Mouse (Mus musculus) heart, embryonic 16.5 days (tissue): ENCODE data around the gene Hist1h2ba. TPM values are rescaled to one million over a fixed set of nuclear protein-coding genes. Genes with fewer than 3 reads are reported as not detected.
A peak's percentile ranks its signal among the peaks of the same experiment; 100 is the strongest.

Experiments used
- ATAC-seq: fragments of 200-750 bp; cut with Nextera tagmentation; replicated peaks from 2 replicates; pipeline ENCODE4 v1.8.0; 2017; ENCODE audit warnings: moderate number of reproducible peaks; ENCODE audit not compliant: insufficient read depth, low FRiP score; ENCODE audit errors: extremely low read depth
- H3K27ac ChIP-seq: fragments of 300-500 bp; sonication (generic); 2 replicates; pipeline ENCODE4 v1.5.1; 2014; ENCODE audit warnings: mild to moderate bottlenecking, low read length, control low read depth, moderate library complexity
- H3K27me3 ChIP-seq: fragments of 300-500 bp; sonication (generic); 2 replicates; pipeline ENCODE4 v1.6.1; 2014; ENCODE audit warnings: low read length, mixed read lengths; ENCODE audit not compliant: control insufficient read depth, insufficient read depth
- H3K36me3 ChIP-seq: fragments of 300-500 bp; sonication (generic); 2 replicates; pipeline ENCODE4 v1.6.1; 2014; ENCODE audit not compliant: control insufficient read depth, insufficient read depth
- H3K4me1 ChIP-seq: fragments of 300-500 bp; sonication (generic); 2 replicates; pipeline ENCODE4 v1.6.1; 2014; ENCODE audit warnings: low read length, mixed read lengths; ENCODE audit not compliant: control insufficient read depth, insufficient read depth
- H3K4me2 ChIP-seq: fragments of 300-500 bp; sonication (generic); 2 replicates; pipeline ENCODE4 v1.6.1; 2014; ENCODE audit warnings: low read depth, mild to moderate bottlenecking, control low read depth, low read length
- H3K4me3 ChIP-seq: fragments of 300-500 bp; sonication (generic); 2 replicates; pipeline ENCODE4 v1.5.1; 2014; ENCODE audit warnings: mild to moderate bottlenecking, control low read depth, low read length
- H3K9ac ChIP-seq: fragments of 300-500 bp; sonication (generic); 2 replicates; pipeline ENCODE4 v1.6.1; 2014; ENCODE audit warnings: low read length, control low read depth
- H3K9me3 ChIP-seq: fragments of 300-500 bp; sonication (generic); replicated peaks from 2 replicates; pipeline ENCODE4 v1.6.1; 2016; ENCODE audit warnings: low read length; ENCODE audit not compliant: control insufficient read depth
- WGBS: fragments of 180-500 bp; shearing (Covaris S2); extraction: QIAGEN DNeasy Blood & Tissue Kit; methylation state at CpG from one replicate; pipeline ENCODE4 v1.1.7; 2014; 5-methylcytosine and 5-hydroxymethylcytosine counted together
- polyA plus RNA-seq: library from polyadenylated mRNA; unstranded; fragments of >200 nt; fragmentation: Nextera tagmentation; extraction: Ambion mirVana; gene quantifications from 2 replicates; pipeline ENCODE4 v1.2.1, GENCODE M21; 2015

Hist1h2ba gene
- polyA plus RNA-seq, 1 experiment from 2014 or later = not detected

DNA sequence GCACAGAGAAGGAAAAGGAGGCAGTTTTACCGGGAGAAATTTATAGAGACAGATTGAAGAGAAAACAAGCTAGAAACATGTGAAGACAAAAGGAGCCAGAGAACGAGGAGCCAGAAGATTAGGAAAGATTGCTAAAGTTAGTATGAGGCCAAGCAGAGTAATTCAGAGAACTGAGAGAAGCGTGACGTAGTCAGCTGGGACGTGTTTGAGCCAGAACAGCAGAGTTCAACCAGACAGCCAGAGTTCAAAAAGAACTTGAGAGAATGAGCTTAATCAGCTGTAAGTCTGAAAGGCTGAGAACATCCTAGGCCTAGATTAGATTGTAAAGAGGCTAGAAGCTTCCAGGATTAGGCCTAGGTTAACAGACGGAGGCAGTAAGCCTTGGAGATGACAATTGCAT lies 6.3 kb upstream of the Hist1h2ba start:
- 36% methylated on average over 6 of the region's 6 CpGs for WGBS
- H3K27ac ChIP-seq = no peak overlapping the region
- ATAC-seq = no peak; the same call in 1 of the 2 replicates

DNA sequence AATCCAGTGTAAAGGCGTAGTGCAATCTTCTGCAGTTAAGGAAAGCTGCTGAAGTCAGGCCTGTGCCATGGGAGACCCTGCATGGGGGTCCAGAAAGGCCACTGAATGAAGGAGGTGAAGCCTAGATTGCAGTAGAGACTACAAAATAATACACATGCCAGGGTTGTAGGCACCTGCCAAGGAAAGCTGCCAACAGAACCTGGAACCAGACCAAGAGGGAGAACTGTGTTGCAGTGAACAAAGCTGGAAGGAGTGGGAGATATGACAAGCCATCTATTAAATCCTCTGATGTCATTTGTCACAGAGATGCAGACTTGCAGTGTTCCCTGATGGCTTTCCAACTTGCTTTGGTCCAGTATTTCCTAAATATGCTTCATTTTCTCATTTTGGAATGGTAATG lies 4.7 kb upstream of the Hist1h2ba start:
- Histone ChIP-seq H3K9ac (no peak overlapping the region), H3K36me3 (no peaks in the 10 kb centered on the region), H3K4me2 (no peak overlapping the region), H3K4me3 (no peak overlapping the region), H3K9me3 (no peaks in the 10 kb centered on the region), H3K27me3 (no peaks in the 10 kb centered on the region), H3K4me1 (no peaks in the 10 kb centered on the region), H3K27ac (no peak overlapping the region)
- 89% methylated on average over 1 of the region's 1 CpGs for WGBS
- ATAC-seq = no peak

More for the DNA sequence above, 6.3 kb upstream of the Hist1h2ba start:
- no peak overlapping the region for H3K4me2 ChIP-seq
- H3K4me3 ChIP-seq = no peak overlapping the region
- H3K4me1 ChIP-seq = no peaks in the 10 kb centered on the region
- no peaks in the 10 kb centered on the region for H3K27me3 ChIP-seq
- no peak overlapping the region for H3K9ac ChIP-seq
- H3K9me3 ChIP-seq = no peaks in the 10 kb centered on the region
- no peaks in the 10 kb centered on the region for H3K36me3 ChIP-seq

DNA sequence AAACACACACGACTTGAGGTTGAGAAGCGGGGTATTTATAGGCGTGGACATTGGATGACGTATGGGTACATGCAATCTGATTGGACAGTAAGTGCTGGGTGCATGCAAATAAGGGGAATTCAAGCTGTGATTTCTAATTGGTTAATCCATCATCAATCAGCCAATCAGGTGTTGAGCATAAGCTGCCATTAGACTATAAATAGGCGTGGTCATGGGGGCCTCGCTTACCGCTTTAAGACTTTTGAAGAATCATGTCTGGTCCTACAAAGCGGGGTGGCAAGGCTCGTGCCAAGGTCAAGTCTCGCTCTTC lies 210 bp upstream of the Hist1h2ba start, which contains the start of gene Hist1h2aa:
Gene Hist1h2aa, plus strand, starts transcription at position 252 of the 310 bp plus-strand sequence.
- no peak for ATAC-seq
- Histone ChIP-seq H3K36me3 (no peaks in the 10 kb centered on the region), H3K4me3 (no peak within 1 kb of the TSS), H3K9me3 (no peaks in the 10 kb centered on the region), H3K4me1 (no peaks in the 10 kb centered on the region), H3K9ac (no peak within 1 kb of the TSS), H3K4me2 (no peak within 1 kb of the TSS), H3K27ac (no peak within 1 kb of the TSS), H3K27me3 (no peaks in the 10 kb centered on the region)
- 91% methylated on average over 10 of the region's 10 CpGs for WGBS

DNA sequence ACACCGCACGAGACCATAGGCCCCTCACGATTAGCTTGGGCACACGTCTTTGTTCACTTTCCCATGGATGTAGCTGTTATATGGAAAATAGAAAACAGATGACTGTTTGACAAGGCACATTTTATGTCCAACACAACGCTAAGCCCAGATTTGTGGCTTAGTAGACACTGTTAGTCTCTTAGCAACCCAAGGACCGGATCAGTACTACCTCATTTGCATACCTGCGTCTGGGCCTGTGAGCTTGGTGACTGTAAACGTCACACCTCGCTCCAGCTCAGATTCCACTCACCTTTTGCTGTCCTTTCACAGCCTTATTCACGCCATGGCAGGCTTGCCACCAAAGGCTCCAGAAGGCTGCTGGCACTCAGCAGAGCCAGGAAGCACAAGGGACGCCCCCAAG lies 3.1 kb downstream of the Hist1h2ba start:
- Histone ChIP-seq H3K27ac (no peak overlapping the region), H3K9ac (no peak overlapping the region), H3K9me3 (no peaks in the 10 kb centered on the region), H3K36me3 (no peaks in the 10 kb centered on the region), H3K4me3 (no peak overlapping the region), H3K4me1 (0 out of 2 replicates have a peak, but pooled peaks cover 2% of the 10 kb centered on the region), H3K27me3 (no peaks in the 10 kb centered on the region), H3K4me2 (no peak overlapping the region)
- no peak for ATAC-seq
- 70% methylated on average over 11 of the region's 11 CpGs for whole genome bisulfite sequencing

DNA sequence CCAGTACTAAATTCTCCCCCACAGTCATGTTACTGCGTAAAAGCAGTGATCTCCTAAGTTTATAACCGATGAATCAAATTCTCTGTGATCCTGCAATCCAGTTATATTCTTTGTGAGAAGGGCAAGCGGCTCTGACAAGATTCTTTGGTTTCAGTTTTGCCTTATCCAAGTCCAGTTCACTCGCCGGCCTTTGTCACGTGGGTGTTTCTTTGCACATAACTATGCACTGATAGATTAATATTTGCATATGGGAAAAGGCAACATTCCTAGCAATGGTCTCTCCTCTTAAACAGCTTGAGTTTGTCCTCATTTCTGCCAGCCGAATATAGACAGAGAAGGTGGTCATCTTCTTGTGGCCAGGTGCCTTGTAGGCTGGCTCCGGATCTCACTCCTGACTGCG lies 3.5 kb downstream of the Hist1h2ba start:
- no peaks in the 10 kb centered on the region for H3K36me3 ChIP-seq
- H3K27ac ChIP-seq = no peak overlapping the region
- WGBS = 81% methylated on average over 9 of the region's 9 CpGs
- H3K4me2 ChIP-seq = no peak overlapping the region
- H3K27me3 ChIP-seq = no peaks in the 10 kb centered on the region
- 0 out of 2 replicates have a peak, but pooled peaks cover 2% of the 10 kb centered on the region for H3K4me1 ChIP-seq
- no peaks in the 10 kb centered on the region for H3K9me3 ChIP-seq
- no peak overlapping the region for H3K9ac ChIP-seq
- no peak overlapping the region for H3K4me3 ChIP-seq
- ATAC-seq = no peak

DNA sequence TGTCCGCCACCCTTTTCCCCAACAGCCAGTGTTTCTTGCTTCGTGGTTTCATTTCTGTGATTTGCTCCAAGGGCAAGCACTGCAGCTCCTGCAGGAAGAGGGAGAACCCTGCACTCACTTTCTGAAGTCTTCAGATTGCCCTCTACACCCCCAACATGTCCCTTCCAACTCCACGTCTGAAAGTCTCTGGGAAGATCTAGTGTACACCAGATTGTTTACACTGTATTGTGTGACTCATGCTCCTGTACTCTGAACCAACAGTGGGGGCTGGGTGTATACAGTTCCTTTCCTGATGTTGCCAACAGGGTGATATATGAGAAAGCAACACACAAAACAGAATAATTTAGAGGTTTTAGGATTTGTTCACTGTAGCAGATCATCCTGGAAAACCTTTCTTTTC lies 5.3 kb downstream of the Hist1h2ba start:
- H3K4me3 ChIP-seq = no peak overlapping the region
- WGBS = 39% methylated on average over 3 of the region's 3 CpGs
- no peak overlapping the region for H3K27ac ChIP-seq
- peak overlapping the region; percentile 26; the same call in 1 of the 2 replicates for H3K4me2 ChIP-seq
- H3K4me1 ChIP-seq = 0 out of 2 replicates have a peak, but pooled peaks cover 2% of the 10 kb centered on the region
- no peak overlapping the region for H3K9ac ChIP-seq
- no peaks in the 10 kb centered on the region for H3K27me3 ChIP-seq
- no peaks in the 10 kb centered on the region for H3K9me3 ChIP-seq
- ATAC-seq = no peak
- no peaks in the 10 kb centered on the region for H3K36me3 ChIP-seq

DNA sequence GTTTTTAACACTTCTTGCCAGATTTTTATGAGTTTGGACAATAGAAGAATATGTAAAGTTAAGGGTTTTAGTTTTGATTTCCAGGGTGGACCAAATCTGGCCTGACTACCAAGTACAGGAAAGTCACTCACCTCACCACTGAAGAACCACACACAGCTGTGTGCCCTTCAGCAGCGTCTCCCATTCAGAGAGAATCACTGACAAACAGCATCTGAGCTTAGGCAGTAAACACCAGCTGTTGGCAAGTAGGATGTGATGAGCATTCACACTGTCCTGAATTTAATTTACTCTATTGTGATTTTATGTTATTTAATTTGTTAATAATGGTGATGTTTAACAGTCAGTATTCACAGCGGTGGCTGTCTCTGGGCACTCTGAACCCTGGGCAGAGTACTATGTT lies 8.2 kb downstream of the Hist1h2ba start:
- H3K4me3 ChIP-seq = no peak overlapping the region
- H3K27me3 ChIP-seq = no peaks in the 10 kb centered on the region
- 66% methylated on average over 2 of the region's 2 CpGs for WGBS
- no peaks in the 10 kb centered on the region for H3K36me3 ChIP-seq
- no peak overlapping the region for H3K9ac ChIP-seq
- H3K27ac ChIP-seq = no peak overlapping the region
- no peaks in the 10 kb centered on the region for H3K9me3 ChIP-seq
- H3K4me1 ChIP-seq = 0 out of 2 replicates have a peak, but pooled peaks cover 2% of the 10 kb centered on the region
- no peak for ATAC-seq
- no peak overlapping the region for H3K4me2 ChIP-seq

DNA sequence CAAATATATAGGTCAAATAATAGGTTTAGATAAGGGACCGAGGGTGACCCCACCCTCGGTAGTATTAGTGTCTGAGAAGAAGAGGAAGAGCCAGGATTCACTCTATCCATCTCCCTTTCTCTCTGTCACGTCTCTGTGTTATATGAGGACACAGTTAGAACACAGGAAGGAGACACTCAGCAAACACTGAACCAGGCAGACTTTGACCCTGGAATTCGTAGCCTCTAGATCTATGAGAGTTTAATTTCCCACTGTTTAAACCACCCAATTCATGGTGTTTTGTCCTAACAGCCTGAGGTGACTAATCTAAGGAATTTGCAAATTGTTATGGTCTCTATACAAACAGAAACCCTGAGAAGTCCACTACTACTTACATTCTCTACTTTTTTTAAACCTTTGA lies 16.3 kb downstream of the Hist1h2ba start:
- Histone ChIP-seq H3K27me3 (no peaks in the 10 kb centered on the region), H3K36me3 (no peaks in the 10 kb centered on the region), H3K4me3 (no peak overlapping the region), H3K9ac (no peak overlapping the region), H3K27ac (no peak overlapping the region), H3K4me2 (no peak overlapping the region), H3K9me3 (no peaks in the 10 kb centered on the region), H3K4me1 (peaks cover 30% of the 10 kb centered on the region)
- WGBS = 67% methylated on average over 4 of the region's 4 CpGs
- no peak for ATAC-seq

DNA sequence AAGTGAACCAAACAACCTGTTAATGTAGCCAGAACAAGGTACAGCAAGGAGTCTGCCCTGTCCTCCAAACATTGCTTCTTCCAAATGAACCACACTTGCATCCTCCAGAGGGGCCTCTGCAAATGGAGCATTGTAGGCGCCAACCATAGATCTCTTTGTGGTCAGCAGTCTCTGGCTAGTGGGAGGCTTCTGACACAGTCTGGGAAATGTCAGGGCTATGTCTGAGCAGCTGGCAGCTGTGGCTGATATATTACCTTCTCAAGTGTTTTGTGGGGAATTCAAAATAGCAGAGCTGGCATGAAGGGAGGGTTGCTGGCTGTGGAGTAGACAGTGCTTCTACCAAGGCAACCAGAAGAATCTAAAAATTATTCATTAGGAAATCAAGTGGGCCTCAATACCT lies 17.8 kb downstream of the Hist1h2ba start:
- Histone ChIP-seq H3K9ac (no peak overlapping the region), H3K36me3 (no peaks in the 10 kb centered on the region), H3K27ac (no peak overlapping the region; the same call in 1 of the 2 replicates), H3K4me2 (no peak overlapping the region), H3K27me3 (no peaks in the 10 kb centered on the region), H3K4me1 (peaks cover 30% of the 10 kb centered on the region), H3K4me3 (no peak overlapping the region), H3K9me3 (no peaks in the 10 kb centered on the region)
- 0 out of 2 replicates have a peak, but pooled peaks have one; percentile 41 for ATAC-seq
- WGBS = 39% methylated on average over 1 of the region's 1 CpGs
